Mouse (Mus musculus) ES-Bruce4 (cell line): ENCODE data around the gene Gprc5b.

Source experiments
- CTCF ChIP-seq: IDR thresholded peaks from one replicate; pipeline ENCODE4 v1.8.1; 2011; ENCODE audit warnings: low read depth, low read length
- EP300 ChIP-seq: IDR thresholded peaks from 2 replicates; pipeline ENCODE4 v1.6.1; 2011; ENCODE audit warnings: low read depth, low read length; ENCODE audit not compliant: insufficient read depth
- POLR2A ChIP-seq: IDR thresholded peaks from one replicate; pipeline ENCODE4 v1.8.1; 2011; ENCODE audit warnings: low read length; ENCODE audit not compliant: insufficient read depth

DNA sequence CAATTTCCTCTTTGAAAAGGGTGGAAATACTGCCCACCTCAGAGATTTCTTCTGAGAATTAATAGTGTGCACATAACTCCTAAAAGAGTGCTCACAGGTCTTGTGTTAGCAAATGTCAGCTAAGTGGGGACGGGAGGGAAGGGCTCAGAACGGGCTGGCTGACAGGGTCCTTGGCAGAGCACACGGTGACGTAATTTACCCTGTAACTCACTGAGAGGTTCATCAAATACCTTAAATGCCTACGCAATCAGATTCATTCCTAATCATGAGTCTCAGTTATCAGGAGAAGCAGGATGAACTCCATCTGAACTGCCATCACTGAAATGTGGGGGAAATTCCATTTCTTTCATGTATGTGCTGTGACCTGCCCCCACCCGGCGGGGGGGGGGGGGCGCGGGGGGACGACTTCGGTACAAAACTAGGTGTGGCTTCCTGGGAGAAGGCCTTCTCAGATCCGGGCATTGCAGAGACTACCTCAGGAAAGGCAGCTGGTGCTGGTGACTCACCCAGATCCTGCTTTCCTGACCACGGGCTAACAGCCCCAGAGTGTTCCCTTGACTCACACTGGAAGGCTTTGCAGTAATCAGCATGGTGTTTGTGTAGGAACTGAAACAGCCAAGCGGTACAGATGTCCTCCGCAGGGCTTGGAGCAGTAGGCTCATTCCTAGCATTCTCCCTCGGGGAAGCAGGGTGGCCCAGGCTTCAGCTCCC is 65.3 kb downstream of the Gprc5b start:
- TF ChIP-seq CTCF (no peak), POLR2A (no peak), EP300 (no peak)
